Comparison of ENCODE assay signal across 8 mouse cellular contexts in genomic region chr17:72917241-72918030, GRCm38 (mm10). TPM values are rescaled to one million over a fixed set of nuclear protein-coding genes. Genes with fewer than 3 reads are reported as not detected.
A peak's percentile ranks its signal among the peaks of the same experiment; 100 is the strongest.
DNase-seq lines count a peak whose midpoint lies in the region; ATAC-seq lines count a peak whose summit lies in the region.

No protein-coding gene starts in this region.

- ATAC-seq in embryonic facial prominence, embryonic 14.5 days (ENCODE audit: low read depth): peak; percentile 41; the same call in 1 of the 2 replicates
- peak; percentile 40 for ATAC-seq in heart, embryonic 14.5 days (ENCODE audit: insufficient number of reproducible peaks, insufficient read depth, low FRiP score, low read depth)
- peak; percentile 28 for ATAC-seq in liver, embryonic 16.5 days (ENCODE audit: low read depth)

- H3K4me3 ChIP-seq in embryonic facial prominence, embryonic 14.5 days (ENCODE audit: low read depth, low read length): peak overlapping the region; percentile 58
- peak overlapping the region; percentile 72 to 96 for H3K4me3 ChIP-seq in heart, embryonic 14.5 days (ENCODE audit: control insufficient read depth in 1 of 2, insufficient read depth in 1 of 2, low read depth in 1 of 2, low read length in 2 of 2)
- H3K4me3 ChIP-seq in liver, embryonic 16.5 days (ENCODE audit: low read depth, low read length): peak overlapping the region; percentile 61

- H3K36me3 ChIP-seq in embryonic facial prominence, embryonic 14.5 days (ENCODE audit: control insufficient read depth, insufficient read depth, low read length): peaks cover 14% of the 10 kb centered on the region
- peaks cover 20% of the 10 kb centered on the region for H3K36me3 ChIP-seq in heart, embryonic 14.5 days (ENCODE audit: control insufficient read depth, insufficient read depth, low read length)
- no peaks in the 10 kb centered on the region for H3K36me3 ChIP-seq in liver, embryonic 16.5 days (ENCODE audit: control insufficient read depth, insufficient read depth)

- peak overlapping the region; percentile 78 for H3K9ac ChIP-seq in embryonic facial prominence, embryonic 14.5 days (ENCODE audit: low read depth, low read length)
- H3K9ac ChIP-seq in heart, embryonic 14.5 days (ENCODE audit: low read length): peak overlapping the region; percentile 100
- peak overlapping the region; percentile 62; the same call in 1 of the 2 replicates for H3K9ac ChIP-seq in liver, embryonic 16.5 days (ENCODE audit: low read depth, low read length)

- H3K9me3 ChIP-seq in embryonic facial prominence, embryonic 14.5 days (ENCODE audit: control insufficient read depth, low read length): no peaks in the 10 kb centered on the region
- no peaks in the 10 kb centered on the region for H3K9me3 ChIP-seq in heart, embryonic 14.5 days (ENCODE audit: control insufficient read depth, low read length)
- no peaks in the 10 kb centered on the region for H3K9me3 ChIP-seq in liver, embryonic 16.5 days (replicated peaks; ENCODE audit: control insufficient read depth, low read length)

- peak overlapping the region; percentile 68 for H3K4me2 ChIP-seq in embryonic facial prominence, embryonic 14.5 days (ENCODE audit: low read depth, low read length)
- peak overlapping the region; percentile 94 for H3K4me2 ChIP-seq in heart, embryonic 14.5 days (ENCODE audit: low read length)
- H3K4me2 ChIP-seq in liver, embryonic 16.5 days (ENCODE audit: low read depth, low read length): peak overlapping the region; percentile 72

- peaks cover 12% of the 10 kb centered on the region for H3K4me1 ChIP-seq in embryonic facial prominence, embryonic 14.5 days (ENCODE audit: control insufficient read depth, insufficient read depth, low read length)
- H3K4me1 ChIP-seq in heart, embryonic 14.5 days (ENCODE audit: control insufficient read depth in 2 of 2, insufficient read depth in 2 of 2, low read length in 2 of 2): peaks cover 0 to 37% of the 10 kb centered on the region in 2 experiments; a peak in 2 of 4 replicates
- H3K4me1 ChIP-seq in liver, embryonic 16.5 days (ENCODE audit: control insufficient read depth, low read depth, low read length): no peaks in the 10 kb centered on the region; the same call in 1 of the 2 replicates

- peak overlapping the region; percentile 84 for H3K27ac ChIP-seq in embryonic facial prominence, embryonic 14.5 days (replicated peaks; ENCODE audit: low read depth, low read length)
- H3K27ac ChIP-seq in heart, embryonic 14.5 days (replicated peaks in 1 of 2; ENCODE audit: control insufficient read depth in 1 of 2, insufficient read depth in 1 of 2, low read depth in 2 of 2, low read length in 2 of 2): peak overlapping the region; percentile 96 to 97
- H3K27ac ChIP-seq in liver, embryonic 16.5 days (ENCODE audit: low read length): peak overlapping the region; percentile 51; the same call in 1 of the 2 replicates

- WGBS in embryonic facial prominence, embryonic 14.5 days: 3% methylated on average over 37 of the region's 37 CpGs
- 2% methylated on average over 37 of the region's 37 CpGs for WGBS in heart, embryonic 14.5 days
- 2% methylated on average over 37 of the region's 37 CpGs for WGBS in liver, embryonic 16.5 days (ENCODE audit: insufficient replicate concordance)

- peak; percentile 91 for DNase-seq in CD4-positive, CD25-positive, alpha-beta regulatory T cell, adult 2 months (ENCODE audit: low read depth, low spot score)
- peak; percentile 61 for DNase-seq in adrenal gland, postnatal 25 days
- peak; percentile 86 for DNase-seq in embryonic facial prominence, embryonic 14.5 days (ENCODE audit: low spot score)
- DNase-seq in kidney, postnatal 10 days: peak; percentile 79
- peak; percentile 81 for DNase-seq in neural tube, embryonic 10.5 days (ENCODE audit: extremely low spot score, low spot score)
- DNase-seq in thymus, adult 18-20 months: peak; percentile 62 to 77

- H3K27me3 ChIP-seq in embryonic facial prominence, embryonic 14.5 days (replicated peaks; ENCODE audit: control insufficient read depth, insufficient read depth, low read length): no peaks in the 10 kb centered on the region
- no peaks in the 10 kb centered on the region for H3K27me3 ChIP-seq in heart, embryonic 14.5 days (ENCODE audit: control insufficient read depth, insufficient read depth, low read length)
- peaks cover 36% of the 10 kb centered on the region for H3K27me3 ChIP-seq in liver, embryonic 16.5 days (ENCODE audit: control insufficient read depth, insufficient read depth, low read depth, low read length)

RNA-seq across cellular contexts. Expression of gene Lbh, which starts 0.7 kb away (rescaled TPM):
- total RNA-seq in adrenal gland, postnatal 25 days (2021): 24.9 and 26.2 TPM in 2 replicates
- 3.2 and 3.5 TPM in 2 replicates for polyA plus RNA-seq in embryonic facial prominence, embryonic 14.5 days (2014; fragmentation: Nextera tagmentation; extraction: Ambion mirVana)
- polyA plus RNA-seq in heart, embryonic 14.5 days (2014; fragmentation: Nextera tagmentation; extraction: Ambion mirVana): 28.8 and 36.2 TPM in 2 replicates
- 0.78 and 0.80 TPM in 2 replicates for polyA plus RNA-seq in liver, embryonic 16.5 days (2015; fragmentation: Nextera tagmentation; extraction: Ambion mirVana)

Comparison
In these comparisons a context has a peak if more than half of its experiments do, and no peak if none do; other contexts are left out.
1. Peak in every context shown above with its lines: DNase-seq, ATAC-seq, H3K4me3 ChIP-seq and H3K27ac ChIP-seq.